Mouse (Mus musculus) heart, adult 11 months (tissue): ENCODE results near the gene Caskin1.

Experiments
- DNase-seq: peaks from one replicate; pipeline ENCODE4 v3.0.0; 2022

Gene Caskin1

DNA sequence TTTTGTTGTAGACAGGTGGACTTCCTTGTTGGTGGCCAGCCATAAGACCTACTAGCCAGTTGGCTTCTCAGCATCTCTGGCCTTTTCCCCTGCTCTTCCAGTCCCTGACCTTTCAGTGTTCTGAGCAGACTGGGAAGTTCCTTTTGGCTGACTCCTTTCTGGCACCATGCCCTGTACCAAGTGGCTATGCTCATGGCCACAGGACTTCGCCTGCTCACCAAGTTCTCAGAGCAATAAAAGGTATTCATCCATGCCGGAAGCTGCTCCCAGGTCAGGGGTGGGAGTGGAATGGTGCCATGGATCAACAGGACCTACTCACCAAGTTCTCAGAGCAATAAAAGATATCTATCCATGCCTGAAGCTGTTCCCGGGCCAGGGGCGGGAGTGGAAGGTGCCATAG is 15.9 kb upstream of the Caskin1 start:
- DNase-seq, result peak; percentile 95

DNA sequence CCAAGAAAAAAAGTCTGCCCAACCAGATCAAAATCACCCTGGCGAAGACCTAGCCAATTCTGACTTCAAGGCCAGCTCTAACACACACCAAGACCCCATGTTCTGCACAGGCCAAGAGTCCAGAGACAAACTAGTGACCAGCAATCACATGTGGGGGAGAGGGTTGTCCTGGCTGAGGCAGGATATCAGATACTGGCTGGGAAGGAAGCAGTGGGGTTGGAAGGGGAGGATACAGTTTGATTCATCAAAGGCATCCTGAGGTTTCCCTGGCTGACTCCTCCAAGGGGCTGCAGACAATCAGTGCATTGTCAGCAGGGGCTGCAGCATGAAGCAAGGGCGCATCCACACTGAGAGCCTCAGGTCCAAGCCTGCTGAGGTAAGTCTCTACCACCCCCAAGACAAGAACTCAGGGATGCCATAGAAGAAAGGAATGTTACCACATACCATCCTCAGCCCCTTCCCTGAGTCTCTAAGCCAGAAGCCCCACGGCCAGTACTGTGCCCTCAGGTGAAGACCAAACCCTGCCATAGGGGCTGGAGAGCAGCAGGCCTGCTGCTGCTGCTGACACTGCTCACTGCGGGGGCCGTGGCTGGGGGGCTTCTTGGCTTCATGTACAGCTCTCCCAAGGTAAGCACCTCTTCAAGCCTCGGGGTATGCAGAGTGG is 14.7 kb upstream of the Caskin1 start, which contains the start of gene Bricd5:
TSS of gene Bricd5 (plus strand) at position 273 of the 664 bp plus-strand sequence.
- peak; percentile 90 for DNase-seq

DNA sequence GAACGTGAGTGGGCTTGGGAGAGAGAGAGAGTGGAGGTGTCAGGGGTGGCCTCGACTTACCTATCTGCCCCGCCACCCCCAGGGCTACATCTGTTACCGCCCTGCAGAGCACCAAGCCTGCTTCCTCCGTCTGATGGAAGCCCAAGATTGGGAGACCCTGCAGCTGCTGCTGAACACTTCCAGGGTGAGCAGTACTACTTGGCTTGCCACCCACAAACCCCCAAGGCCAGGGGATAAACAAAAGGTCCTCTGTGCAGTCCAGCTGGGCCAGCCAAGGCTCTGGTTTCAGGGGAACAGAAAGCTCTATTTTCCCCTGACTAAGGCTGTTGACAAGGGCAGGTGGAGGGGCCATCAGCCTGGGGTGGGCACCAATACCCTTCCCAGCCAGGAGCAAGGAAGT is 13.8 kb upstream of the Caskin1 start:
- peak; percentile 92 for DNase-seq

DNA sequence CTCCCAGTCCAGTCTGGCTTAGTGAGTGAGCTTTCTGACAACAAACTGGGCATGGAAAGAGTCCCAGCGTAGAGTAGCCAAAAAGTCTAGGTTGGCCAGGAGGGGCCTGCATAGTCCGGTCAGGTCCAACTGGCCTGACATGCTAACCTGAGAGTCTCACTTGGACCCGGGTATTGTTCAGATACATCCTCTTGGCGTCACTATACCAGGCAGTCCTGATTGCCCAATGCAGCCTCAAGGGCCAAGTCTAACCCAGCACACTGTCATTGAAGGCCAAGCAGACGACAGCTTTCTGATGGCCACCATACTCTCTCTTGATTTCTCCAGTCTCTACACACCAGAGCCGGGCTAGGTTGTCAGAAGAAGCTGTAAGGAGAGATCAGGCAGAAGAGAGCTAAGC is 12.8 kb upstream of the Caskin1 start:
- peak; percentile 91 for DNase-seq

DNA sequence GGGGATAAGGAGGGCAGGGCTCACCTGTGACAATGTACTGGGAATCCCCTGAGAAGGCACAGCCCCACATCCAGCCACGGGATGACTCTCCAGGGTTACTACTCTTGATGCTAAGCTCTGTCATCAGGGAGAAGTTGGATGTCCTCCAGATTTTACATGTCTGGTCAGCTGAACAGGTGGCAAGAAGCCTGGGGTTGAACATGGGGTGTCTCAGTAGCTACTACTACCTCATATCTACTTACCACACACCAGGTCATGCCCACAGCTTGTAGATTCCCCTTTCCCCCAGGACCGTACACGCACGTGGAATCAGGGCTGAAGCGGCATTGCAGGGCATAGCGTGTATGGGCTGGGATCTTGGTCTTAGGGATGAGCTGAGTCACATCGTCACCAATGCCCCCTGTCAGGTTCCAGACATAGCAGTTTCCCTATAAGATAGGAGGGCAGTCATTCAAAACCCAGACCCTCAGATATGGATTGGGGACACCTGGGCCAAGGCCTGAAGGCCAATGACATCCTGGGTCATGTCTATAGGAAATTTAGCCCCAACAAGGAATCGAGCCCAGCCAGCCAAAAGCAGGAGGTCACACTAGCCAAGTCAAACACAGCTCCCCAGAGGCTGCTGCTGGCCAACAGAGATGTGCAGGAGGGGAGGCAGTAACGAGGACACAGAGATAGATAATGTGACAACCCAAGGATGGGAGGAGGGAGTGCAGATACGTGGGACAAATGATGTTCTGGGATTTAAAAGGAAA is 12.2 kb upstream of the Caskin1 start:
- peak; percentile 93 for DNase-seq

DNA sequence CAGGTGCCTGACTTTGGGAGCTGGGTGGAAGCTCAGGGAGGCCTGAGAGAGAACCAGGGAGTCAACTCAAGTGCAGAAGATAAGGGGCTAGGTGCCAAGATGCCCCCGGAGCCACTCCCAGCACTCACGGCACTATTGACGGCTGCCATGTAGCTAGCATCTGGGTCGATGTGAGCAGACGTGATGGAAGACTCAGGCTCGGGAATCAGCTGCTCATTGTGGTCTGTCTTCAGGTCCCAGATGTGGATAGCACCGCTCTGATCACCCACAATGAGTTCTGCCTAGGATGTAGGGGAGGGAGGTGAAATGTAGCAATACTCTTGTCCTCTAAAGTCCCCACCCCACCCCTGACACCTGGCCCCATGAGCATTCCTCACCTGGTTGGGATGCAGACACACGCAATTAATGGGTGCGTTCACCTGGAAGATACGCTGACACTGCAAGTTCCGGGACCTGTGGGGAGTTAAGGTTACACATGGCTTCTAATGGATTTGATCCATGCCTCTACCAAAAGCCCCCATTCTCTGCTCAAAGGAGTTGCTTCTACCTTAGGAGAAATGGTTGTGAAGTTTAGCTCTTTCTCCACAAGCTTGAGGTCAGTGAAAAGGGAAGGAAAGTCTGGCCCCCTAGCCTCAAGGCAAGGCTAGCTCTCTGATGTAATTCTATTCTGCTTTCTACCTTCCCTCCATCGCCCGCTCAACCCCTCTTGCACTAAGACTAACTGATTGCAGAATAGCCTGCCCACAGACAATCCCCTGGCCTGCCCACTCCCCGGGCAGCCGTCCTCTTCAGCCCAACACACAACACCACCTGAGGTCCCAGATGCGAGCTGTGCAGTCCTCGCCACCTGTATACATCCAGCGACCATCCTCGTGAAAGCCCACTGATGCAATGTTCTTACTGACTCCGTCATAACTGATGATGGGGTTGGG is 11.1 kb upstream of the Caskin1 start:
- peak; percentile 92 for DNase-seq

DNA sequence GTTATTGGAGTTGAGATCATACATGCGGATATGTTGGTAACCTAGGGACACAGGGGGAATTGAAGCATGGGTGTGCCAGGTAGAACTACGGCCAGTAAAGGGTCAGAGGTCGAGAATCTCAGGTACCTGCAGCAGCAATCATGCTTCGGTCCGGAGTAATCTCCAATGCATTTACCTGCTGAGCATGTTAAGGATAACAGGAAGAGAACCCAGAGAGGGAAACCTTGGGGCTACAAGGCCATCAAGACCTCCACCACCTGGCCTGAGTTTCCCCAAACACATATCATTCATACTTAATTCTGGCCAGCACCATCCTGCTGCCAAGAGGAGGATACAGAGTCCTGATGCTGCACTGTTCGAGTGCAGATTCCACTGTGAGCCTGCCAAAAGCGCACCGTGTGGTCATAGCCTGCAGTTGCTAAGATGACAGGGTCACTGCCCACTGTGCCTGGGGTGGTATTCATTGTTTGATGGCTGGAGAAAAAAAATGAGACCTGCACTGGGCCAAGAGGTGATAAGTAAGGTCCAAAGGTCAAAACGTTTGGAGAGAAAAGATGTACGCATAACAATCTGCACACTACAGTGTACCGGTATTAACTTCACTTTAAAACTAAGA is 10.3 kb upstream of the Caskin1 start:
- peak; percentile 94 for DNase-seq

DNA sequence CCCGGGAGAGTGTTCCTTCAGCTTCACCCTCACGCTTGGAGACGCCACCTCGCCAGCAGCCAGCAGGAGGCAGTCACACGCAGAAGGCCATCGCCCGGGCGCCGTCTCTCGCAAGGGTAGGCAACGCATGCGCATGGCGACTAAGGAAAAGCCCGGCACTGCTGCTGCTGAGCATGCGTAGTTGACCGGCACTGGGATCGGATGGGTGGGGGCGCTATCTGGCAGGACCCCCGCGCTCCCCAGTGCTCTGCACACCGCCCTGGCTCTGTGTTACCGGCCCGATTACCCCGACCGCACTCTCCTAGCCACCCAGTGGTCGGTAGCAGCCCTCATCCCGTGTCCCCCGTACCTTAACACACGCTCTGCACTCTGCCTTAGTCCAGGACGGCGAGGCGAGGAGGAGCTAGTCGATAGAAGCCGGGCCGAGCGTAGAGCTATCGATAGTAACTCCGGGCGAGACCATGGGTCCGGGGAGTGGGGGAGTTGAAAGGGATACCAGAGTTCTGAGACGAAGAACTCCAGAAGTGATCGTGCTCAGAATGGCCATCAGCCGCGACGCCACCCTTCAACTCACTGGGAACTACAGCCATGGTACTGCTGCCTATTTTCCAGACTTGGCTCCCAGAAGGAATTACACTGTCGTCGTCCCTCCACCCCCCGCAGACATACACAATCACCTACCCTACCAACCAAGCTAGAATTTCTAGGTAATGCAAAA is 9.6 kb upstream of the Caskin1 start, which contains the start of gene Mlst8:
TSS of gene Mlst8 (minus strand) at position 416 of the 718 bp plus-strand sequence.
- peak; percentile 100 for DNase-seq

DNA sequence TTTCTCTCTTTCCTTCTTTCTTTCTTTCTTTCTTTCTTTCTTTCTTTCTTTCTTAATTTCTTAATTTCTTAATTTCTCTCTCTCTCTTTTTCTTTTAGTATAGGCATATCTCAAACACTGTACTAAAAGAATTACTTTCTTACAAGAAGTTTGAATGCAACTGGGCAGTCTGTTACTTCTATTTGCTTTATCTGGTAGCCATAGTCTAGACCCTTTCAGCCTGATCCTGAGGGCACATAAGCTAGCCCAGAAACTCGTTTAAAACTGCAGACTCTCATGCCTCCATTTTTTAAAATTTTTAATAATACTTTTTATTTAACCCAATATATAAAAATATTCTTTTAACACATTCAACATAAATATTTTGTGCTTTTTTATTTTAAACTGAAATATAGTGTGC is 9.0 kb upstream of the Caskin1 start:
- no peak for DNase-seq

DNA sequence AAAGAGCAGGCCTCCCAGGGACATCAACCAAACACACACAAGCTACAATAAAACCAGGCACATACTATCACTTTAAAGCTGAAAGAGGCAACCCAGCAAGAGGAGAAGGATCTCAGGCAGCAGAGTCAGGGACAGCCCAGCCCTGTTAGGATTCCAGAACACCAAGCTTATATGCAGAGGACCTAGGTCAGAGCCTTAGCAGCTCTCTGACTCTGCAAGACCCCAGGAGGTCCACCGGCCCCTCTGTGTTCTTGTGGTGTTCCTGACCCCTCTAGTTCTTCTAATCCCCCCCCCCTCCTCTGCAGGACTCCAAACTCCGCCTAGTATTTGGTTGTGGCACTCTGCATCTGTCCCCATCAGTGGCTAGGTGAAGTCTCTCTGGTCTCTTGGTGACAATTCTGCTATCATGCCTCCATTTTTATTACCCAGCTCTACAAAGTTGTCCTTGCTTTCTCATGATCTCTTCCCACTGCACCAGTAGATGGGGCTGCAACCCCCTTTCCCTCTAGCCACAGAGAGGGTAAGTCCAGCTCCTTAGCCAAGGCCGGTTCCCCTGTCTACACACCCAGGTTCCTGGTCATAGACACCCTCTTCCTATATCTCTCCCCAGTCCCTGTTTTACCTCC is 8.1 kb upstream of the Caskin1 start:
- no peak for DNase-seq

DNA sequence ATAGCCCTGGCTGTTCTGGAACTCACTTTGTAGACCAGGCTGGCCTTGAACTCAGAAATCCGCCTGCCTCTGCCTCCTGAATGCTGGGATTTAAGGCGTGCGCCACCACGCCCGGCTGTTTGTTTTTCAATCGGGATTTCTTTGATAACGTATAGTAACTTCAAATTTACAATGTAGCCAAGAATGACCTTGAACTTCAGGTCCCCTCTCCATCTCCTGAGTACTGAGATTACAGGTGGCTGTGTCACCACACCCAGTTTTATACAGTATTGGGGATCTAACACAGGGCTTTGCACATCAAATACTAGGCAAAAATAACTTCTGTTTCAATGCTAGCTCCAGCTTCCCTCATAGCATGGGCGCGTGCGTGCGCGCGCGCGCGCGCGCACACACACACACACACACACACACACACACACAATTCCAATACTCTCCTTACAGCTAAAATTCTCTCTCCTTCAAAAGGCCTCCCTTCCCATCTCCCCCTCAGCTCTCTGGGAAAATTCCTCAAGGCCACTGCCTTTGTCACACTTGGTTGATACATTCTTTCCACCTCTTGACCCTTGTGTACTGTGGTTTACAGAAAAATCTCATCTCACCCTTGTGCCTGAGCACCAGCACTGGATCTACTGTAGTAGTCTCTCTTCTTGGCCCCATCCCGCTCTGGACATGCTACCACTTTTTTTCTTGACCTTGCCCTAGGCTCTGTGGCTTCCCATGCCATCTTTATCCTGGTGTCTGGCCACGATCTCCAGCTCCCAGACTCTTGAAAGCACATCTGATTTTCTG is 7.2 kb upstream of the Caskin1 start:
- DNase-seq, result no peak

DNA sequence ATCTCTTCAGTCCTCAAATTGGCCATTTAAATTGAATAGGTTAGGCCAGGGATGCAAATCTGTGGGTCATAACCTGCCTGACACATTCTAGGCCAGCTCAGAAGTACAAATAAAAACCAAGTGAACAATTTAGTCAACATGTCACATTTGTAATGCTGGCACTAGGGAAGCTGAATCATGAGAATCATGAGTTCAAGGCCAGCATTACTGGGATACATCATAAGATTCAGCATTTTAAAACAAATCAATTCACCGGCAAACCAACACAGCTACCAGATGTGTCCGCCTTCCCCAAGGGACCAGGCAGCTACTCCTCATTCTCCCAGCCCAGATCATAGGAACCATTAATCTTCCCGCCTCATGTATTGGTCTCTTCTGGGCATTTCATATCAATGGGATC is 4.9 kb upstream of the Caskin1 start:
- DNase-seq, result no peak

DNA sequence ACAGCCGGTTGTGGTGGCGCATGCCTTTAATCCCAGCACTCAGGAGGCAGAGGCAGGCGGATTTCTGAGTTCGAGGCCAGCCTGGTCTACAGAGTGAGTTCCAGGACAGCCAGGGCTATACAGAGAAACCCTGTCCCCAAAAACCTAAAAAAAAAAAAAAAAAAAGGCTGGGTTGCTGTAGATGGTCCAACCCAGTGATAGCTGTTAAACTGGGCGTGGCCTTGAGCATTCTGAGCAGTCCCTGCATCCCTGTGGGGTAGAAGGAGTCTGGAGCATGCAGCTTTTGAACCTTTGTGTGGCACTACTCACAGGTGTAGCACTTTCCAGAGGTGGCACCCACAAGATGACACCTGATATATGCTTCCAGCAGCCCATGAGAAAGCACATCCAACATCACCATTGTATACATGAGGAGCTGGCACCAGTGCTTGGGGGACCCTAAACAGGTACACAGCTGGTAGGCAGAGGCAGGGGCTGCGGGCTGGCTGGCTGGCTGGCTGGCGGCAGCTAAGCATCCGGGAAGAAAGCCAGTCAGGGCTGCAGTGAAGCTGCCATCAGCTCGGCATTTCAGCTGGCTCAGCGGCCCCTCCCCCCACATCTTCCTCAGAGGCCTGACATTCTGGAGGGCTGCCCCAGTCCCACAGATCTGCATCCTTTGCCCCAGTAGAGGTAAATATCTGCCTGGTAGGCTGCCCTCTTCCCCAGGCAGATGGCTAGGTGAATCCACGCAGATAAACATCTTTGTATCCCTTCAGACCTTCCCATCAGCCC is 3.1 kb upstream of the Caskin1 start:
- DNase-seq, result no peak

DNA sequence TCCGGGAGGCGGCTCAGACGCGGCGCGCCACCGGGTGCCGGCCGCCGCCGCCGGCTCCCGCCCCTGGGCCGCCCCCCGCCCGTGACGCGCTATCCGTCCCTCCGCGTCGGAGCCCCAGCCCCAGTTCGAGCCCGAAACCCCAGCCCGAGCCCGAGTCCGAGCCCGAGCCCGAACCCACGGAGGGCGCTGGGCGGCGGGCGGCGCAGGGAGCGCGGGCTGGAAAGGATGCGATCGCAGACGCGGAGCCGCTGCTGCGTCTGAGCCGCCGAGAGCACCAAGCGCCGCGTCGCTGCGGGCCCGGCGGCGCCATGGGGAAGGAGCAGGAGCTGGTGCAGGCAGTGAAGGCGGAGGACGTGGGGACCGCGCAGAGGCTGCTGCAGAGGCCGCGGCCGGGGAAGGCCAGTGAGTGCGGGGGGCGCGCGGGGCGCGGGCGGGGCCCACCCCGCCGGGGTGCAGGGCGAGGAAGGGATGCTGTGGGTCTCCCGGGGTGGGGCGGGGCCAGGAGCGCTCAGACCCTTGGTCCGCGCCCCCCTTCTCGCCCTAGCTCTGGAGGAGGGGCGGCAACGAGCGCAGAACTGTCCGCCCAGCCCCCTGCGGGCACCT is 362 bp downstream of the Caskin1 start:
- peak; percentile 91 for DNase-seq

DNA sequence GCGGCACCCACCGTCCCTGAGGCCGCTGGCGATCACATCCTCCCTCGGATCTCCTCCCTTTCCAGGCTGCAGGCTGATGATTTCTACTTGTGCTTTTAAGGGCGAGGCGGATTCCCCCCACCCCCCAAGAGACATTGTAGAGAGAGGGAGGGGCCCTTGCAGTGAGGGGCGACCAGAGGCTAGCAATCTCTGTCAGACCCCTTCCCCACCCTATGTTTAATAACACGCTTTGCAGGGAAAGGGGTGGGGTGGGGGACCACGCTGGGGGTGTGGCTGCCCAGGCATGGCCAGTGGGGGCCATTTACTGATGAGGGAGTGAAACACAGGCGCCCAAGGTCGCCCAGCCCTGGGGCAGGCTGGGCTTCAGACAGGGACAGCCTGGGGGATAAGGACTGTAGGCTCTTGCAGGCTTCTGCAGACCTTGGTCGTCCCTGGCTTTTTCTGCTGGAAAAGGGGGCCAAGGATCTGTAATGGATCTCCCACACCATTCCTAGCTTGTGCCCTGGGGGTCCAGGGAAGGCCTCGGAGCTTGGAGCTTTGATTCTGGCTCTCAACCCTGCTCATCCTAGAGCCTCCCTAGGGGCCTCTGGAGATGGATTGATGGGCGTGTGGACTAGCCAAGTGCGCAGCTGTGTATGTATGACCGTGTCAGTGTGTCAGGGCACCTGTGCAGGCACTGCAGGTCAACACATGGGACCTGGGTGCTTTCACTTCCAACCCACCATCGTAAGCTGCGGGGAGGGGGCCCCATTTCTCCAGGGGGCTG is 1.0 kb downstream of the Caskin1 start:
- DNase-seq, result no peak

DNA sequence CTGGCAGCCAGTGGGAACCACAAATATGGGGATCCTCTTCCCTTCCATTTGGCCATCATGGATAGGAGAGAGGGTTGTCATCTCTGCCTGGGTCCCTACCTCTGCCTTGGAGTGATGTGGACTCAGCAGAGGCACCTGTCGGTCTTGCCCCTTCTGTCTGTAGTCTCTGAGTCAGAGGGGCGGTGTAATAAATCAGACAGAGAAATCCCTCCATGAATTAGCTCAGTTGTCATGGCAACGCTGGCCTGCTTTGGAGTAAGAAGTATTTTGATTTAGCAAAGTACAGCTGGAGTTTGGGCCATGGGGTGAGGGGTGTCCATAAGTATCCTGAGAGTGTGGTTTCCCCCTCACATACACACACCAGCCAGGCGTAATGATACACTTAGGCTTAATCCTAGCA is 2.0 kb downstream of the Caskin1 start:
- no peak for DNase-seq

DNA sequence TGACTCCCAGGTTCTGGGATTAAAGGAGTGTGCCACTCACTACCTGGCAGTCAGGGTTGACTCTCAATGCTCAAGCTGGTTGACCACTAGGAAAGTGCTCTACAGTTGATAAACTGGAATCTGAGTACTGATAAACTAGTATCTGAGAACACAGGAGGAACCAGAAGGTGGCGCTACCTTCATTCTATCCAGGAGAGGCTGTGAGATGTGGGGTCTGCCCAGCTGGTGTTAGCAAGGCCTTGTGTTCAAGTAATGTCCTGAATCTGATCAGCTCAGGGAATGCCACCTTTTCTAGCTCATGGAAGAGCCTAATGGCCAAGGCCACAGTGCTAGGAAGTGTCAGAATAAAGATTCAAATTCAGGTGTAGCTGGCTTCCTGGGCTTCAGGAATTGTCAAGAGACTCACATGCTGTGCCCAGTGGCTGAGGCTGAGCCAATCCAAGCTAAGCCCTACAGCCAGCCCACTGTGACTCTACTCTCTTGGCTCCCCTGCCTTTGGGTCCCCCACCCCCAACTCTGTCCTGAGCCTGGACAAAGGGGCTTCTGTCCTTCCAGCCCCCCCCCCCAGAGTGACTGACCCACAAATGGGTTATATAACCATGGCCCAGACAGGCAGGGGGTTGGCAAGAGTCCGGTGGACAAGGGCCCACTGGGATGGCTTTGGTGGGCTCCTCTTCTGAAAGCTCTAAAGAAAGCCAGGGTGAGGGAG is 6.4 kb downstream of the Caskin1 start:
- peak; percentile 83 for DNase-seq

DNA sequence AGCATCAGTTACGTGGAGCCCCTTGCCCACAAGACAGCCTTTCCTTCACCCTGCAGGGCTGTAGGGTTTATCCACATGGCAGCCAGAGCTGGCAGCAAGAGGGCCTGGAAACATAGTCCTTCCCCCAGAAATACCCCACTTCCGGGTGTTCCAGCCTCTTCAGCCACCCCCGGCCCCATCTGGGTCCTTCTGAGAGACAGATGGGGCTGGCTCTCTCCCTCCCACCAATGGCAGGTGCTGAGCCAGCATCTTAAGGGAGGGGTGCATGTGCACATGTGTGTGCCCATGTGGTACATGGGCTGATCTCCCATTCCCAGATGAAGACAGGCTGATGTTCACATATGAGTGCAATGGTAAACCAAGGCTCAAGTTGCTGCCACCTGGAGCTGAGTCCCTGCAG is 7.0 kb downstream of the Caskin1 start:
- peak; percentile 85 for DNase-seq
